Mouse (Mus musculus): ENCODE results near the gene Mta2.

The Mta2 gene

GRCm38 (mm10) chr19:8993625-8993912 lies 51.9 kb downstream of the Mta2 start:
- no peak for DNase-seq

GRCm38 (mm10) chr19:8994813-8995607 lies 53.3 kb downstream of the Mta2 start:
- DNase-seq: no peak

- DNase-seq: no peak
Observed at GRCm38 (mm10) chr19:8996601-8997000, 54.9 kb downstream of the Mta2 start.

- no peak for DNase-seq
Observed at GRCm38 (mm10) chr19:8997546-8997945, 55.9 kb downstream of the Mta2 start.

GRCm38 (mm10) chr19:8998546-8998945 lies 56.9 kb downstream of the Mta2 start:
- no peak for DNase-seq

GRCm38 (mm10) chr19:8999223-8999622 lies 57.5 kb downstream of the Mta2 start:
- no peak for DNase-seq

Data from cerebellum, adult 11-12 months (tissue).